27 mouse cellular contexts compared by ENCODE assay signal in genomic region chr17:50915216-50915615, GRCm38 (mm10).
"Had no signal": no experiment of that assay in that cellular context is flagged by ENCODE, and none has a peak within 500 bp of the region (broad histone marks: within the 10 kb centered on the region; RNA-seq: fewer than 3 reads in every experiment).

No protein-coding gene starts in this region.

- DNase-seq: forebrain, postnatal 0 days; gastrocnemius, postnatal 14 days; gastrocnemius, postnatal 36 days; heart, adult 11 months; heart, adult 2 months; heart, postnatal 10 days; heart, postnatal 4 days; kidney, adult 11 months; kidney, adult 2 months; kidney, adult 9 months; kidney, postnatal 14 days; kidney, postnatal 36 days; layer of hippocampus, adult 9-11 months; layer of hippocampus, postnatal 36 days; liver; liver, embryonic 13.5 days had no signal

- H3K9me3 ChIP-seq: heart, embryonic 10.5 days; heart, embryonic 12.5 days; hindbrain, embryonic 10.5 days; hindbrain, embryonic 12.5 days; kidney, embryonic 15.5 days; limb, embryonic 10.5 days; limb, embryonic 12.5 days; liver, embryonic 13.5 days had no signal

- H3K4me2 ChIP-seq: heart, embryonic 12.5 days; hindbrain, embryonic 12.5 days; hindbrain, embryonic 14.5 days; kidney, embryonic 15.5 days; limb, embryonic 12.5 days; liver, embryonic 13.5 days had no signal

- H3K36me3 ChIP-seq: hindbrain, embryonic 12.5 days; limb, embryonic 10.5 days had no signal

- H3K4me3 ChIP-seq: heart, adult 2 months; heart, embryonic 10.5 days; heart, embryonic 12.5 days; hindbrain, embryonic 10.5 days; hindbrain, embryonic 12.5 days; kidney, embryonic 15.5 days; limb, embryonic 10.5 days; limb, embryonic 12.5 days; liver, embryonic 13.5 days had no signal

- H3K27ac ChIP-seq: heart, adult 2 months; heart, embryonic 10.5 days; hindbrain, embryonic 10.5 days; hindbrain, embryonic 12.5 days; hindbrain, embryonic 14.5 days; kidney, embryonic 15.5 days; kidney, postnatal 0 days; limb, embryonic 10.5 days; limb, embryonic 12.5 days; liver, embryonic 13.5 days had no signal

- H3K27me3 ChIP-seq: heart, embryonic 12.5 days; hindbrain, embryonic 12.5 days; kidney, embryonic 15.5 days; limb, embryonic 12.5 days; liver, embryonic 13.5 days had no signal

- H3K9ac ChIP-seq: forebrain, postnatal 0 days; heart, embryonic 12.5 days; hindbrain, embryonic 12.5 days; hindbrain, embryonic 14.5 days; kidney, embryonic 15.5 days; limb, embryonic 12.5 days; liver, embryonic 13.5 days had no signal

- ATAC-seq: forebrain, postnatal 0 days; hindbrain, embryonic 16.5 days; inflammation-experienced regulatory T-cells, adult 6 months had no signal

- H3K4me1 ChIP-seq: heart, embryonic 10.5 days; heart, embryonic 12.5 days; hindbrain, embryonic 12.5 days; kidney, embryonic 15.5 days; limb, embryonic 10.5 days; limb, embryonic 12.5 days; liver, embryonic 13.5 days had no signal
